Mouse (Mus musculus) midbrain, embryonic 16.5 days (tissue): Measurements from ENCODE around the gene Mmp24. TPM values are rescaled to one million over a fixed set of nuclear protein-coding genes. Genes with fewer than 3 reads are reported as not detected.
A peak's percentile ranks its signal among the peaks of the same experiment; 100 is the strongest.

Experiments
- ATAC-seq: fragments of 200-750 bp; cut with Nextera tagmentation; 2 replicates; pipeline ENCODE4 v1.8.0; 2017; ENCODE audit warnings: moderate TSS enrichment
- H3K27ac ChIP-seq: fragments of 300-500 bp; sonication (generic); 2 replicates; pipeline ENCODE4 v1.5.1; 2014; ENCODE audit warnings: mild to moderate bottlenecking, low read length, mixed read lengths
- H3K27me3 ChIP-seq: fragments of 300-500 bp; sonication (generic); 2 replicates; pipeline ENCODE4 v1.6.1; 2014; ENCODE audit warnings: low read depth, low read length, mixed read lengths; ENCODE audit not compliant: control insufficient read depth, insufficient read depth
- H3K36me3 ChIP-seq: fragments of 300-500 bp; sonication (generic); 2 replicates; pipeline ENCODE4 v1.6.1; 2014; ENCODE audit warnings: mild to moderate bottlenecking, low read length, moderate library complexity, mixed read lengths; ENCODE audit not compliant: control insufficient read depth, insufficient read depth
- H3K4me1 ChIP-seq: fragments of 300-500 bp; sonication (generic); 2 replicates; pipeline ENCODE4 v1.6.1; 2014; ENCODE audit warnings: mild to moderate bottlenecking, low read length, mixed read lengths; ENCODE audit not compliant: control insufficient read depth, insufficient read depth
- H3K4me2 ChIP-seq: fragments of 300-500 bp; sonication (generic); 2 replicates; pipeline ENCODE4 v1.6.1; 2014; ENCODE audit warnings: mild to moderate bottlenecking, low read length, mixed read lengths
- H3K4me3 ChIP-seq: fragments of 300-500 bp; sonication (generic); 2 replicates; pipeline ENCODE4 v1.5.1; 2014; ENCODE audit warnings: low read depth, mild to moderate bottlenecking, low read length, moderate library complexity, mixed read lengths
- H3K9ac ChIP-seq: fragments of 300-500 bp; sonication (generic); 2 replicates; pipeline ENCODE4 v1.6.1; 2014; ENCODE audit warnings: low read depth, low read length, mixed read lengths
- H3K9me3 ChIP-seq: fragments of 300-500 bp; sonication (generic); replicated peaks from 2 replicates; pipeline ENCODE4 v1.6.1; 2014; ENCODE audit warnings: mild to moderate bottlenecking, low read length, mixed read lengths; ENCODE audit not compliant: control insufficient read depth, poor library complexity, severe bottlenecking
- WGBS: fragments of 180-500 bp; shearing (Covaris S2); extraction: QIAGEN DNeasy Blood & Tissue Kit; methylation state at CpG from one replicate; pipeline ENCODE4 v1.1.7; 2014; 5-methylcytosine and 5-hydroxymethylcytosine counted together
- polyA plus RNA-seq: library from polyadenylated mRNA; unstranded; fragments of >200 nt; fragmentation: Nextera tagmentation; extraction: Ambion mirVana; gene quantifications from 2 replicates; pipeline ENCODE4 v1.2.1, GENCODE M21; 2015

Mmp24 gene
- polyA plus RNA-seq, 1 experiment from 2014 or later, result 16.7 TPM

GRCm38 (mm10) chr2:155764679-155765418, 10.3 kb upstream of the Mmp24 start:
- peak; percentile 75 for ATAC-seq
- H3K9ac ChIP-seq, result no peak overlapping the region
- no peaks in the 10 kb centered on the region for H3K9me3 ChIP-seq
- no peak overlapping the region for H3K4me3 ChIP-seq
- WGBS, result 49% methylated on average over 13 of the region's 13 CpGs
- no peaks in the 10 kb centered on the region for H3K4me1 ChIP-seq
- H3K36me3 ChIP-seq, result no peaks in the 10 kb centered on the region
- H3K4me2 ChIP-seq, result no peak overlapping the region
- H3K27me3 ChIP-seq, result no peaks in the 10 kb centered on the region
- H3K27ac ChIP-seq, result no peak overlapping the region

GRCm38 (mm10) chr2:155773664-155774063, 1.5 kb upstream of the Mmp24 start:
- WGBS, result 67% methylated on average over 4 of the region's 4 CpGs
- Histone ChIP-seq H3K9ac (no peak overlapping the region), H3K27me3 (peaks cover 9% of the 10 kb centered on the region), H3K9me3 (no peaks in the 10 kb centered on the region), H3K4me3 (no peak overlapping the region), H3K36me3 (no peaks in the 10 kb centered on the region), H3K27ac (no peak overlapping the region), H3K4me2 (no peak overlapping the region), H3K4me1 (peaks cover 29% of the 10 kb centered on the region)
- no peak for ATAC-seq

- Histone ChIP-seq H3K4me3 (peak overlapping the region; percentile 98), H3K9me3 (no peaks in the 10 kb centered on the region), H3K4me2 (peak overlapping the region; percentile 76), H3K4me1 (peaks cover 32% of the 10 kb centered on the region), H3K36me3 (no peaks in the 10 kb centered on the region), H3K27me3 (peaks cover 9% of the 10 kb centered on the region), H3K27ac (no peak overlapping the region), H3K9ac (peak overlapping the region; percentile 99)
- ATAC-seq, result 0 out of 2 replicates have a peak, but pooled peaks have one; percentile 2
- 60% methylated on average over 11 of the region's 11 CpGs for WGBS
These were observed 748 bp upstream of the Mmp24 start for GRCm38 (mm10) chr2:155774261-155774926.

- H3K9ac ChIP-seq, result peak overlapping the region; percentile 99
- peak overlapping the region; percentile 76 for H3K4me2 ChIP-seq
- H3K27me3 ChIP-seq, result peaks cover 9% of the 10 kb centered on the region
- H3K36me3 ChIP-seq, result no peaks in the 10 kb centered on the region
- H3K4me1 ChIP-seq, result peaks cover 32% of the 10 kb centered on the region
- ATAC-seq, result peak; percentile 82
- H3K4me3 ChIP-seq, result peak overlapping the region; percentile 98
- H3K27ac ChIP-seq, result peak overlapping the region; percentile 94
- under 1% methylated on average over 36 of the region's 44 CpGs for WGBS
- H3K9me3 ChIP-seq, result no peaks in the 10 kb centered on the region
These were observed 632 bp downstream of the Mmp24 start for GRCm38 (mm10) chr2:155775685-155776263.

GRCm38 (mm10) chr2:155776824-155777687, 1.9 kb downstream of the Mmp24 start:
- H3K9me3 ChIP-seq, result no peaks in the 10 kb centered on the region
- 64% methylated on average over 10 of the region's 10 CpGs for WGBS
- H3K9ac ChIP-seq, result no peak overlapping the region
- ATAC-seq, result no peak
- no peak overlapping the region for H3K27ac ChIP-seq
- peaks cover 32% of the 10 kb centered on the region for H3K4me1 ChIP-seq
- peak overlapping the region; percentile 98 for H3K4me3 ChIP-seq
- H3K27me3 ChIP-seq, result peaks cover 9% of the 10 kb centered on the region
- no peaks in the 10 kb centered on the region for H3K36me3 ChIP-seq
- peak overlapping the region; percentile 76 for H3K4me2 ChIP-seq

GRCm38 (mm10) chr2:155777688-155777985, 2.5 kb downstream of the Mmp24 start:
- H3K9ac ChIP-seq, result no peak overlapping the region
- peaks cover 32% of the 10 kb centered on the region for H3K4me1 ChIP-seq
- H3K4me2 ChIP-seq, result peak overlapping the region; percentile 76; the same call in 1 of the 2 replicates
- no peak for ATAC-seq
- 47% methylated on average over 4 of the region's 4 CpGs for WGBS
- no peak overlapping the region for H3K27ac ChIP-seq
- H3K4me3 ChIP-seq, result no peak overlapping the region
- H3K9me3 ChIP-seq, result no peaks in the 10 kb centered on the region
- no peaks in the 10 kb centered on the region for H3K36me3 ChIP-seq
- H3K27me3 ChIP-seq, result peaks cover 9% of the 10 kb centered on the region

GRCm38 (mm10) chr2:155778004-155778403, 2.9 kb downstream of the Mmp24 start:
- Histone ChIP-seq H3K4me2 (no peak overlapping the region; the same call in 1 of the 2 replicates), H3K4me1 (peaks cover 32% of the 10 kb centered on the region), H3K27me3 (peaks cover 9% of the 10 kb centered on the region), H3K36me3 (no peaks in the 10 kb centered on the region), H3K4me3 (no peak overlapping the region), H3K9ac (no peak overlapping the region), H3K27ac (no peak overlapping the region), H3K9me3 (no peaks in the 10 kb centered on the region)
- 39% methylated on average over 6 of the region's 6 CpGs for WGBS
- ATAC-seq, result no peak

GRCm38 (mm10) chr2:155779066-155779465, 3.9 kb downstream of the Mmp24 start:
- 0 out of 2 replicates have a peak, but pooled peaks cover under 1% of the 10 kb centered on the region for H3K27me3 ChIP-seq
- WGBS, result 46% methylated on average over 7 of the region's 7 CpGs
- H3K4me3 ChIP-seq, result no peak overlapping the region
- peaks cover 32% of the 10 kb centered on the region for H3K4me1 ChIP-seq
- no peak for ATAC-seq
- no peak overlapping the region for H3K9ac ChIP-seq
- no peak overlapping the region for H3K4me2 ChIP-seq
- H3K36me3 ChIP-seq, result no peaks in the 10 kb centered on the region
- H3K27ac ChIP-seq, result no peak overlapping the region
- H3K9me3 ChIP-seq, result no peaks in the 10 kb centered on the region
